Mouse (Mus musculus) spleen, adult 2 months (tissue): Measurements from ENCODE around the gene Ubxn4. TPM values are rescaled to one million over a fixed set of nuclear protein-coding genes. Genes with fewer than 3 reads are reported as not detected.
A peak's percentile ranks its signal among the peaks of the same experiment; 100 is the strongest.
"Not testable (repeated sequence)": the region's sequence is repeated elsewhere in the genome, so short reads cannot be mapped to it uniquely, and the experiment has no call there.

Experiments
- DNase-seq, 2 experiments: peaks; one replicate each; pipeline versions ENCODE4 v3.0.0 to v3.0.0-alpha.2; 2012 to 2021; ENCODE audit warnings: low spot score in 2 of 2, low read depth in 1 of 2
- H3K27ac ChIP-seq: fragments of 200-500 bp; 2 replicates; pipeline ENCODE4 v1.5.1; 2012; ENCODE audit warnings: low read length, inconsistent platforms; ENCODE audit not compliant: insufficient read depth
- H3K27me3 ChIP-seq: fragments of 200-500 bp; 2 replicates; pipeline ENCODE4 v1.6.1; 2012; ENCODE audit warnings: mild to moderate bottlenecking, moderate library complexity, low read length, inconsistent platforms; ENCODE audit not compliant: control insufficient read depth, insufficient read depth
- H3K36me3 ChIP-seq: fragments of 200-500 bp; 2 replicates; pipeline ENCODE4 v1.6.1; 2012; ENCODE audit warnings: mild to moderate bottlenecking, low read length, inconsistent platforms; ENCODE audit not compliant: control insufficient read depth, insufficient read depth
- H3K4me1 ChIP-seq: fragments of 200-500 bp; 2 replicates; pipeline ENCODE4 v1.6.1; 2011; ENCODE audit warnings: inconsistent platforms; ENCODE audit not compliant: control insufficient read depth, insufficient read depth, insufficient read length
- H3K4me3 ChIP-seq: fragments of 200-500 bp; 2 replicates; pipeline ENCODE4 v1.5.1; 2011; ENCODE audit warnings: mild to moderate bottlenecking, inconsistent platforms; ENCODE audit not compliant: insufficient read depth, insufficient read length; ENCODE audit errors: extremely low read depth
- CTCF ChIP-seq: fragments of 200-500 bp; IDR thresholded peaks from 2 replicates; pipeline ENCODE4 v1.5.1; 2011; ENCODE audit warnings: mild to moderate bottlenecking, inconsistent platforms; ENCODE audit not compliant: insufficient read depth, insufficient read length, insufficient replicate concordance; ENCODE audit errors: extremely low read depth
- POLR2A ChIP-seq: fragments of 200-500 bp; IDR thresholded peaks from 2 replicates; pipeline ENCODE4 v1.6.1; 2011; ENCODE audit warnings: low read depth, low read length, inconsistent platforms
- WGBS: fragments of 180-500 bp; shearing (Covaris S2); methylation state at CpG from one replicate; pipeline ENCODE4 v1.1.7; 2018; 5-methylcytosine and 5-hydroxymethylcytosine counted together
- polyA plus RNA-seq: library from polyadenylated mRNA; depleted of rRNA; stranded (reverse); fragments of >200 nt; gene quantifications from 2 replicates; pipeline ENCODE4 v1.2.3, GENCODE M21; 2012

Gene Ubxn4
- polyA plus RNA-seq, 1 experiment = 11.7 TPM

DNA sequence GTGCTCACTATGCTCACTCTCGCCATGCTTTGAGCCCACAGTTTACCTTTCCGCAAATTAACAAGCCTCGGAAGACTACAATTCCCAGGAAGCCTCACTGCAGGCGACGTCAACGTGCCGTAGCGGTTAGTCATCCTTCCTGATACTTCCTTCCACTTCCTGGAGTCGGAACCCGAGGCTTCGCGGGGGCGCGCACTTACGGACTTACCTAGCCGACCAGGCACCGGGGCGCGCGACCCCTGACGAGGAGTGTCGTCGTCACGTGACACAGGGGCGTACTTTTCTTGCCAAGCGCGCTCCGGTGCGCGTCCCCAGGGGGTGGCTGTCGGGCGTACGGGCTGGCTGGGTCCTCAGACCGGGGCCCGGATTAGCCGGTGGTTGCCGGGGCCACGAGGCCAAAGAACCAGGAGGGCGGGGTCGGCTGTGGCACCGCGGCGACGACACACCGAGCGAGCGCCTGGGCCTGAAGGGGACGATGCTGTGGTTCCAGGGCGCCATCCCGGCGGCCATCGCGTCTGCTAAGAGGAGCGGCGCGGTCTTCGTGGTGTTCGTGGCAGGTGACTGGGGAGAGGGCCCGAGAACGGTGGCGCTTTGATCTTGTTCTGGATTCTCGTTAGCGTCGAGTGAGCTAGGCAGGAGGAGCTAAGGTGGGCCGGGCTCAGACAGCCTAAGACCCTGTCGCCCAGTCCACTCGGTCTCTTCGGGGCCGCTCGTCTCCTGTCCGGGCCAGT is 397 bp downstream of the Ubxn4 start:
- peak overlapping the region; percentile 84 for H3K27ac ChIP-seq
- under 1% methylated on average over 69 of the region's 71 CpGs for WGBS
- no peaks in the 10 kb centered on the region for H3K36me3 ChIP-seq
- H3K4me3 ChIP-seq = peak overlapping the region; percentile 84
- DNase-seq = peak; percentile 93 to 96
- H3K27me3 ChIP-seq = no peaks in the 10 kb centered on the region
- H3K4me1 ChIP-seq = no peaks in the 10 kb centered on the region
- TF ChIP-seq CTCF (no peak), POLR2A (no peak; the same call in 1 of the 2 replicates)

- WGBS = 1% methylated on average over 19 of the region's 19 CpGs
These were observed 1.1 kb downstream of the Ubxn4 start for GRCm38 (mm10) chr1:128244727-128245355.

DNA sequence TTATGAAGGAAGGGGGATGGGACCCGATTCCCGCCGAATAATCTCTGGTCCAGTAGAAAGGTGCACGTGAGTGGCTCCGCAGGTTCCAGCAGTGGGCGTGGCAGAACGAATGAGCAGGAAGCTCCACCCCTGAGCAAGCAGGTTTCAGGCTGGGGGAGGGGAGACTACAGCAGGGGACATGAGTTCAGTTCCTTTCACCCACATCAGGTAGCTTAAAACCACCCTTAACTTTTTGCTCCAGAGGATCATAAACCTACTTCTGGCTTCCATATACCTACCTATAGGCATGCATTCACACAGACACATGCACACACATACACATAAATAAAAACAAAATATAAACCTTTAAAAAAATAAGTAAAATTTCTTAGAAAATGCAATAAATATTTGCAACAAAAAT is 23.3 kb downstream of the Ubxn4 start:
- not testable (repeated sequence) for H3K4me3 ChIP-seq, H3K27ac ChIP-seq, DNase-seq, H3K27me3 ChIP-seq, H3K4me1 ChIP-seq
- H3K36me3 ChIP-seq = peaks cover 32% of the 10 kb centered on the region
- WGBS = 79% methylated on average over 7 of the region's 7 CpGs

More at GRCm38 (mm10) chr1:128244727-128245355, 1.1 kb downstream of the Ubxn4 start:
- no peak for TF ChIP-seq POLR2A
- no peak for TF ChIP-seq CTCF
- Histone ChIP-seq H3K27ac (peak overlapping the region; percentile 84), H3K27me3 (no peaks in the 10 kb centered on the region), H3K36me3 (no peaks in the 10 kb centered on the region), H3K4me1 (no peaks in the 10 kb centered on the region), H3K4me3 (peak overlapping the region; percentile 84)
- peak; percentile 27 to 48 for DNase-seq

DNA sequence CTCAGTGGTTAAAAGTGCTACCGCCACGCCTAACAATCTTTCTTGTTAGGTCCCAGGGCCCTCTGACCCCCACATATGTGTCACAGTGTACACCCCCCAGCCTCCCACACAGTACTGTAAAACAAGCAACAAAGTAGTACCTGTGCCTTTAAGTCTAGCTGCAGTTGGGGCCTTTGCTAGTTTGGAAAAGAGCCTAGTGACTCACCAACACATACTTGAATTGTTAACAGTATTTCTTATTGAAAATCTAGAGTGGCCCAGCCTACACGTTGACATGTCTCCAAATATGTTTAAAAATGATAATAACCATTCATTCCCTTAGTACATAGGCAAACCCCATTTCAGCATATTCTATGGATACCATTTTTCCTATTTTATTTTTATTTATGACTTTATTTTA is 27.0 kb downstream of the Ubxn4 start:
- Histone ChIP-seq H3K27me3 (no peaks in the 10 kb centered on the region), H3K4me1 (no peaks in the 10 kb centered on the region), H3K27ac (no peak overlapping the region), H3K4me3 (no peak overlapping the region), H3K36me3 (peaks cover 42% of the 10 kb centered on the region)
- 95% methylated on average over 3 of the region's 3 CpGs for WGBS
- no peak for DNase-seq
- TF ChIP-seq POLR2A (no peak), CTCF (no peak)

DNA sequence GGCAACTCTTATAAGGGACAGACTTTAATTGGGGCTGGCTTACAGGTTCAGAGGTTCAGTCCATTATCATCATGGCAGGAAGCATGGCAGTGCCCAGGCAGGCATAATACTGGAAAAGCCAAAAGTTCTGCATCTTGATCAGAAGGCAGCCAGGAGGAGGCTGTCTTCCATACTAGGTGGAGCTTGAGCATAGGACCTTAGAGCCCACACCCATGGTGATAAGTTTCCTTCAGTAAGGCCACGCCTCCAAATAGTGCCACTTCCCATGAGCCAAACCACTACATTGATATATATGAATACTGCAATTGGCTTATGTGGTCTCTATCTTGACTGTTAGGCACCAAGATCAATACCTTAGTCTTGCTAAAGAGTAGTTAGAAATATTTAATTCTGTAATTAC is 32.1 kb downstream of the Ubxn4 start:
- Histone ChIP-seq H3K36me3 (peaks cover 46% of the 10 kb centered on the region), H3K4me3 (no peak overlapping the region), H3K27me3 (no peaks in the 10 kb centered on the region), H3K27ac (no peak overlapping the region), H3K4me1 (no peaks in the 10 kb centered on the region)
- DNase-seq = no peak
- 83% methylated on average over 1 of the region's 1 CpGs for WGBS
- no peak for TF ChIP-seq POLR2A
- no peak for TF ChIP-seq CTCF

GRCm38 (mm10) chr1:128278563-128278962 is 34.8 kb downstream of the Ubxn4 start:
- no peak for TF ChIP-seq CTCF
- TF ChIP-seq POLR2A = no peak
- Histone ChIP-seq H3K4me1 (no peaks in the 10 kb centered on the region), H3K27me3 (no peaks in the 10 kb centered on the region), H3K36me3 (peaks cover 37% of the 10 kb centered on the region), H3K27ac (no peak overlapping the region), H3K4me3 (no peak overlapping the region)
- DNase-seq = no peak
- WGBS = 91% methylated on average over 3 of the region's 3 CpGs

DNA sequence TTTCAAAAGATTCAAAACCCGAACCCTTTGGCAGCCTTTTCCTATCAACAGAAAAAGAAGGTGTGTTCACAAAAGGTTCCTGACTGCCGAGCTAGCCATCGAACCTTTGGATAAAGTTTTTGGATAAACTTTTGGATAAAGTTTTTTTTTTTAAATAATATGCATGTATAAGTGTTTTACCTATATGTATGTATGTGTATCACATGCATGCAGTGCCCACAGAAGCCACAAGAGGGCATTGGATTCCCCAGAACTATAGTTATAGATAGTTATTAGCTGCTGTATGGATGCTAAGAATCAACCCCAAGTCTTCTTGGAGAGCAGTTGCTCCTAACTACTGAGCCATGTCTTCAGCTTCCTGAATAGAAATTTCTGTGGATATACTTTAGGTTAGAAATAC is 38.0 kb downstream of the Ubxn4 start:
- WGBS = 94% methylated on average over 3 of the region's 3 CpGs
- Histone ChIP-seq H3K27ac (no peak overlapping the region), H3K4me1 (no peaks in the 10 kb centered on the region), H3K27me3 (no peaks in the 10 kb centered on the region), H3K36me3 (peaks cover 23% of the 10 kb centered on the region), H3K4me3 (no peak overlapping the region)
- TF ChIP-seq POLR2A = no peak
- no peak for TF ChIP-seq CTCF
- DNase-seq = no peak
